Mouse (Mus musculus) forelimb bud, embryonic 11.5 days (tissue): Measurements from ENCODE around the gene Adipor1.
A peak's percentile ranks its signal among the peaks of the same experiment; 100 is the strongest.
"Not testable (repeated sequence)": the region's sequence is repeated elsewhere in the genome, so short reads cannot be mapped to it uniquely, and the experiment has no call there.

Source experiments
- DNase-seq: peaks from one replicate; pipeline ENCODE4 v3.0.0-alpha.2; 2012; ENCODE audit warnings: low read depth, low spot score

The Adipor1 gene

DNA sequence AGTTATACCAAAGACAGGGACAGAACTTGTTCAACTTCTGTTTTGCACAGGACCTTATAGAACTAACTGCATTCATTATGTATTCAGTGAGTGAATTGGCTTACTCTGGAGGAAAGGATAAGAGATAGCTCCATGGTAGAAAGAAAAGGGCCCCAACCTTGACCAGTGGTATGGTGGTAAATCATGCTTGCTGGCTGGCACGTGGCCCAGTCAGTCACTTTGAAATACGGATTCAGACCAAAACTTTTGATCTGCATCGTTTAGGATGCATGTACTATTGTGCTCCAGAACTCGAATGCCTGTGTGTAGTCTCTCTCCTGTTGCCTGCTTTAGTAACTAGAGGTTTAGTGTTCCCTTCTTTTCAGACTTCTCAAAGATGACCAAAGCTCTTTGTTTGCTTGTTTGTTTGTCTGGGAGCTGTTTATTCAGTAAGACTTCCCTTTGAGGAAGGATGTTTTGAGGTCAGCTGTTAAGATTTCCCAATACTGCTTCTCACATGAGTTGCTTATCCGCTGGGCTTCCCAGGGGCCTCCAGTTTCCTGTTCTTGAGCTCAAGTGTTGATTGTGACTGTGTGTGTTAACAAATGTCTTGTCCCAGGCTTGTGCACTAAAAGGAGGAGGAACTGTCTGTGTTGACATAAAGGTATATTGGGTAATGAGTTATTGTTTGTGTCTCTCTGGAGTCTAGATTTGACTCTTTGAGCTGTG lies 4.7 kb downstream of the Adipor1 start:
- DNase-seq: no peak

DNA sequence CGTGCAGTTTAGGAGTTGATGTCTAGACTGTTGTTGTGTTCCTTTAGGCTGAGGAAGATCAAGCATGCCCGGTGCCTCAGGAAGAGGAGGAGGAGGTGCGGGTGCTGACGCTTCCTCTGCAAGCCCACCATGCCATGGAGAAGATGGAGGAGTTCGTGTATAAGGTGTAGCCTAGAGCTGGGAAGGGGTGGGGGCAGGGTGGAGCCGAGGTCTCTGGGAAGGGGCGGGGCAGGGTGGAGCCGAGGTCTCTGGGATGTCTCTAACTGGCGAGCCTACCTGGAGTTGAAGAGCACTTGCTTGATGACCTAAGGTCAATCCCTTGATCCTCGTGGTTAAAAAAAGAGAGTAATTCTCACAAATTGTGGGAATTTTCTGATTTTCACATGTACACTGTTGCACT lies 8.7 kb downstream of the Adipor1 start:
- no peak for DNase-seq

DNA sequence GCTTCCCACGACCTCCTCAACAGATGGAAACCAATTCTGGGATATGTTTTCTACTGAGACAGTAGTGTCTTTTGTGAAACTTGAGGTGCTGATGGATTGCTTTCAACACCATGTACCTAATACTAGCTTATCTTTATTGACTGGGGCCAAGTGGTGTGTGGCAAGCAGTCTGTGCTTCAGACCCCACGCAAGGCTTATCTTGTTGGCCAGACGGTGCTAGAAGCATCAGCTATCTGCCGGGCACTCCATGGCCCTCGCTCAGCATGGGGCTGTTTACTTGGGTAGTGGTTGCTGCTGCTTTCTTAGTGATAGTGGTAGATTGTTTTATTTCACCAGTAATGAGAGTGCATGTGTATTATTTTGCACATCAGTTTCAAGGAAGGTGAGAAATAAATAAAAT lies 11.1 kb downstream of the Adipor1 start:
- DNase-seq: no peak

DNA sequence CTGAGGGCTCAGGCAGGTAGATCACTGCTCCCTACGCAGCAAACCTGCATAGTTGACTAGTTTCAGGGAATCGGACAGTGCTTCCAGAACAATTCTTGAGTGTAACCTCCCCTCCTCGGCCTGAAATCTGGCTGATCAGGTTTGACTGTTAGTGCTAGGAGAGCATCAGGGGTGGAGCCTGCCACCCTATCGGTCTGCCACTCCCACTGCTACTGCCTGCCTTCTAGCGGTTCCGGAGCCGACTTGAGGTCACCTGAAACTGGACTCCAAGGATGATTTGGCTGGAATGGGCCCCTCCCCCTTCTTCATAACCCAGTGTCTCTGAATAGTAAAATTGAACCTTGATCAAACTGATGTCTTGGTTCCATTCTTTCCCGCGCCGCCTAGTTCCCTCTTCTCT lies 17.8 kb downstream of the Adipor1 start:
- DNase-seq: no peak

DNA sequence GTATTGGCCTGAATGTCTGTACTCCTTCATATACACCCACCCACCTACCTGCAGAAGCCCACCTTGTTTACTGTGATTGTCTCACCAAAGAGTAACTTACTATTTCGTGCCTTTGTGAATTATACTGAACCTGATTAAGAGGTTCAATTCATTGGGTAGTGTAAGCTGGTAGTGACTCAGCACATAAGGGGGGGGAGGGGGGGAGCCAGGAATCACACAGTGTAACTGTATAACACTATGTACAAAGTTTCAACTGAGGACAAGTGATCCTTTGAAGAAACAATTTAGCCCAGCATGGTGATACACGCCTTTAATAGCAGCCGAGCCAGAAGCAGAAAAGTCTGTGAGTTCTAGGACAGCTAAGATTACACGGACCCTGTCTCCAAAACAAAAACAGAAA lies 18.3 kb downstream of the Adipor1 start:
- DNase-seq: no peak

DNA sequence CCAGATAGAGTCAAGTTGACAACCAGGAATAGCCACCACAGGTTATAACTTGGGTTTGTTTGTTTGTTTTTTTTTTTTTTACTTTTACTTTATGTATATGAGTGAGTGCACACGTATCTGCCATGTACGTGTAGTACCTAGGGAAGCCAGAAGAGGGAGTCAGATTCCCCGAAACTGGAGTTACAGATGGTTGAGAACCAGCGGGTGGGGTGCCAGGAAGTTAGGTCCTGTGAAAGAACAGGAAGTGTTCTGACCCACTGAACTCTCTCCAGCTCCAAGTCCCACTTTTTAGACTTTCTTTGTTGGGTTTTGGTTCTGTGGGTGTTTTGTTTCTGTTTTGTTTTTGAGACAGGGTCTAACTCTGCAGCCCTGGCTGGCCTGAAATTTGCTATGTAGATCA lies 20.2 kb downstream of the Adipor1 start:
- peak; percentile 21 for DNase-seq

DNA sequence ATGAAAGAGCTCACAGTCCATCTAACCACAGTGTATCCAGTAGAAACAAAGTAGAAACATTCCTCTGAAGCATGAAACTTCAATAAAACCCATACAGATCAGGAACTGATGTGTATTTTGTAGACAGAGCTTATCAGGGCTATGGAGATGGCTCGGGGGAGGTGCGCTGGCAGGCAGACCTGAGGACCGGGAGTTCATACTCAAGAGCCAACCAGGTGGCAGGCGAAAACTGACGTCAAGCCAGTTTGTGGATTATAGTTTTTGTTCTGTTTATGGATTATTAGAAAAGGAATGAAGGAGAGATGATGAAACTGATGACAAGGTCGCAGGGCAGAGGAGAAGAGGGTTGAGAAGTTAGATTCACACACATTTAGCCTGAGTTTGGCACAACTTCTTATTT lies 25.3 kb downstream of the Adipor1 start:
- DNase-seq: no peak

DNA sequence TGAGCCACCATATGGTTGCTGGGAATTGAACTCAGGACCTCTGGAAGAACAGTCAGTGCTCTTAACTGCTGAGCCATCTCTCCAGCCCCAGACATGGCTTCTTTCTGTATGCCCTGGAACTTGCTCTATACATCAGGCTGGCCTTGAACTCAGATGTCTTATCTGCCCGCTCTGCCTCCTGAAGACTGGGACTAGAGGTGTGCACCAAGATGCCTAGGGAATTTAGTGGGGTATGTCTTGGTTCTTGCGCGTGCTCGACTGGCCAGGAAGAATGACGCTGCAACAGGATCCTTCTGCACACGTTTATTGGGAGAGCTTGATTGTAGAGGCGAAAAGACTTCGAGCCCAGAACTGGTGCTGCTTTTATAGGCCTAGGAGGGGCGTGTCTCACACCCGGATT lies 26.6 kb downstream of the Adipor1 start:
- DNase-seq: not testable (repeated sequence)

DNA sequence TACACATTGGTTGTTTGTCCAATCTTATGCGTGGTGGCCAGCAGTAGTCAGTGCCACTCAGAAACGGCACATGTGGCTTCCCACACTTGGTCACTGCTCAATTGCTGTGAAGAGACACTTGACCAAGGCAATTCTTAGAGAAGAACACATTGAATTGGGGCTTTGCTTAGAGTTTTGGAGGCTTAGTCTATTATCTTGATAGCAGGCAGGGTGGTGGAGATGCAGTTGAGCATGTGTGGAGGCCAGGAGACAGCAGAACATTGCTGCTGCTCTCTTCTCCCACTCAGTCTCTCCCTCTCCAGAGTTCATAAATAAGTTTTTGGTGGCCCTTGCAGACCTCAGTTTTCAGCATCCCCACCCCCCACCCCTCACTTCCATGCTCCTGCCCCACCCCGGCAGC lies 27.2 kb downstream of the Adipor1 start:
- no peak for DNase-seq

DNA sequence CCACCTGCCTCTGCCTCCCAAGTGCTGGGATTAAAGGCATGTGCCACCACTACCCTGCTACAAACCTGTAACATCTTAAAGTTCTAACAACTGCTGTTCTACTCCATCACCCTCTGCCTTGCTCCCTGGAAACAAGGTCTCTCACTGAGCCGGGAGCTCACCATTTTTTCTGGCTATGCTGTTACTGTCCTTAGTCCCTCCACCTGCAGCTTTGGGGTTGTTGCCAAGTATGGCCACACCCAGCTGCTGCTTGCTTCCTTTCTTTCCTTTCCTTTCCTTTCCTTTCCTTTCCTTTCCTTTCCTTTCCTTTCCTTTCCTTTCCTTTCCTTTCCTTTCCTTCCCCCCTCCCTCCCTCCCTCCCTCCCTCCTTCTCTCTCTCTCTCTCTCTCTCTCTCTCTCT lies 28.1 kb downstream of the Adipor1 start:
- not testable (repeated sequence) for DNase-seq

DNA sequence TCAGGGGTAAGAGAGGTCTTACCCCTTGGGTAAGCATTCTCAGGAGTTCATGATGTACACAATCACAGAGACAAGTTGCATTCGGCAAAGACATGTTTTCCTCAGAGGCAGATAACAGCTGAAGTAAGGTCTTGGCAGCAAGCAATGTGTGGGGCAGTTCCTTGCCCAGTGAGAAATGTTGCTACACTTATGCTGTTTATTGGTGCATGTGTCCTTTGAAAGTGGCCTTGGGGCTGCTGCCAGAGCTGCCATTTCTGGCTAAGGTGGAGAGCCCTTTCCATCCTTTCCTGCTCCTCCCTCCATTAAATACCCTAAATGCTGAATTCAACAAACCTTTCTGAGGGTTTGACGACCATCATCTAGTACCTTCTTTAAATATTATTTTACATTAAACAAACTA lies 30.2 kb downstream of the Adipor1 start:
- DNase-seq: no peak

DNA sequence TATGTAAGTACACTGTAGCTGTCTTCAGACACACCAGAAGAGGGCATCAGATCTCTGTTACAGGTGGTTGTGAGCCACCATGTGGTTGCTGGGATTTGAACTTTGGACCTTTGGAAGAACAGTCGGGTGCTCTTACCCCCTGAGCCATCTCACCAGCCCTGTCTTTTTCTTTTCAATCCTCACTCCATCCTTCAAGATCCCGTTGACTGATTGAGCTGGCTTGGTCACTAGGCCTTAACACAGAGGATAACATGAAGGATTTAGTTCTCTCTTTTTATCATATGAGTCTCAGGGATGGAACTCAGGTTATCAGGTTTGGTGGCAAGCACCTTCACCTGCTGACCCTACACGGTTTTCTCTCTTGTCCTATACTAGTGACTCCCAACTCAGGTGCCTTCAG lies 33.4 kb downstream of the Adipor1 start:
- DNase-seq: not testable (repeated sequence)

DNA sequence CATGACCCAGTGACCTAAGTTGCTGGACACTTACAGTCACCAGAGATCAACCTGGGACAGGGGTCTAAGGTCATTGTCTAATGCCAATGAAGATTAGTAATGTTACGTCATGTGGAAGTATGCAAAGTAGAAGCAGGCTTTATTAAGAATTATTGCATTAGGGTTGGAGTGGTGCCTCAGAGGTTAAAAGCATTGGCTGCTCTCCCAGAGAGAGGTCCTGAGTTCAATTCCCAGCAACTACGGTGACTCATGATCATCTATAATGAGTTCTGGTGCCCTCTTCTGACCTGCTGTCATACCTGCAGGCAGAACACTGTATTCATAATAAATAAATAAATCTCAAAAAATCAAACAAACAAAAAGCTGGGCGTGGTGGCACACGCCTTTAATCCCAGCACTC lies 35.0 kb downstream of the Adipor1 start:
- no peak for DNase-seq

DNA sequence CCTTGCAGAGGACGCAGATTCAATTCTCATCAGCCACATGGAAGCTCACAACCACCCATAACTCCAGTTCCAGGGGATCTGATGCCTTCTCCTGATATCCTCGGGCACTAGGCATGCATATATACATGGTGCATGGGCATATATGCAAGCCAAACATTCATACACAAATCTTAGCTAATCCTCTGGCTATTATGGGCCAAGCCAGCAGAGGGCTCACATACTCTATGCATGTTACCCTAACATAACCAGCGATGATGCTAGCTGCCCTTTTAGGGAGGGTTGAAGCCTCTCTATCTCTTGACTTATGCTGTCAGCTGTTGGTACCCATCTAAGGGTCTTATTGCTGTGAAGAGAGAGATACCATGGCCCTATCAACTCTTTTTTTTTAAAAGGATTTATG lies 35.8 kb downstream of the Adipor1 start:
- DNase-seq: peak; percentile 25

DNA sequence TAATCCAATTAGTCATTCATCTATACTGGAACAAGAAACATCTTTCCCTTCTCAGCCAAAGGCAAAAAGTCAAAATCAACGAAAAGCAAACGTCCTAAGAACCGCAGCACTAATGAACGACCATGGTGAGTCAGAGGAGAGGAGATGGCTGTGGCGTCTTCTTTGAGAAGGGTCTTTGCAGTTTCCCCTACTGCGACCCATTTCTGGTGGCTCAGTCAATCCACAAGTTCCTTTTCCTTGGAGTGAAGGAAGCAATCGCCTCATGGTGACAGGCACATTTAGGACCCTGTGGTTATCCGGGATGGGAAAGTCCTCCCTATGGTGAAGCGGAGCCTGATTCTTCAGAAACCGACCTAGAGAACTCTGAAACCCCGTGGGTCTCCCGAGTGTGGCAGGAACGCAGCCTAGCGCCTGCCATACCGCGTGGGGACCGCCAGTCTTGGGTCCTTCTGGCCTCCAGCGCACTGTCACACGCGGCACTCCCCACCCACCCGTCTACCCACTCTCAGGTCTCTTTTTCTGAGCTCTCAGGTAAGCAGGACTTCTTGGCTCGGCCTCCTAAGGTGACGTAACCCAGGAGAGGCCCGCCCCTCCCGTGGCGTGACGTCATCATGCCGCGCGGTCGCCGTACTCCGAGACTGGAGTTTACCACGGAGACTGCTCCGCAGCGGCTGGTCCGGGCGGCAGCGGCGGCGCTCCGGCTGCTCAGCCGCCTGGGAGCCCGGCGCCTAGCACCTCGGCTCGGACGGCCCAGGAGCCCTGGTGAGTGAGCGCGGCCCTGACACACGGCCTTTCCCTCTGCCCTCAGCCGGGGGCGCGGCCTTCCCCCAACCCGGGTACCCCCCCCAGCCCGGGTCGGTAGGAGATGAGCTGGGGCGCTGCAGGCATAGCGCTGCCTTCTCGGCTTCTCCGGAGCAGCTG lies 40.0 kb downstream of the Adipor1 start, which contains the start of gene Klhl12:
Klhl12 (plus strand) TSS at position 628 of the 921 bp plus-strand sequence.
- peak; percentile 94 for DNase-seq

DNA sequence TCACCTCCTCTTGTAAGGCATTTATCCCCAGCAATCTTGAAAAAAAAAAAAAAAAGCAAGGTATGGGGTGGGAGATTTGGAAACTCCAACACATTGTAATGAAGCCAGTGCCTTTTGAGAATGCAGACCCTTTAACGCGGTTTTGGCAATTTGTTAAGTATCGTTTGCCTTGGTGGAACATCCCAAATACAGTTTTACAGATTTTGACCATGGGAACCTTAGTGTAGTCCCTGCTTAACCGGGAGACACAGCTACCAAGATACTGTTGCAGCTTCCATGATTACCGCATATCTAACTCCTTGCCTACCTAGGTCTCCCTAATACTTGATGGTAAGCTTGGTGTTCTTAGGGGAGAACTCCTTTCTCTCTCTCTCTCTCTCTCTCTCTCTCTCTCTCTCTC lies 40.9 kb downstream of the Adipor1 start:
- DNase-seq: no peak

DNA sequence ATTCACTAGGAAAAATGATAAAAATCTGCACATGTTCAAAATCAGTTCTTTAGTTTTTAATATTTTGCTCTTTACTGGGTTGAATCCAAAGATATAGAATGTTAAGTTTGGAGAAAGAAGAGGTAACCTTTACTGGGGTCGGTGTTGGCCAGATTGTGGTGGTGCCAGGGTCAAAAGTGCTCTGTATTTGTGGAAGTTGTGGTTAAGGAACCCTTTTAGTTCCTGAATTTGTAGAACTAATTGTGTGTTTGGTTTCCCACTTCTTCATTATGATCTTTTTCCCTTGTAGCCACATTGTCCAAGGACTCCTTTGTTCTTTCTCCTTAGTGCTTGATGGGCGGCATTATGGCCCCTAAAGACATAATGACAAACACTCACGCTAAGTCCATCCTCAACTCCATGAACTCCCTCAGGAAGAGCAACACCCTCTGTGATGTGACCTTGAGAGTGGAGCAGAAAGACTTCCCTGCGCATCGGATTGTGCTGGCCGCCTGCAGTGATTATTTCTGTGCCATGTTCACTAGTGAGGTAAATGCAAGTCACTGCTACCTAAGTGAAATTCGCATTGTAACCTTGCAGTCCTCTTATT lies 43.1 kb downstream of the Adipor1 start:
- DNase-seq: no peak

DNA sequence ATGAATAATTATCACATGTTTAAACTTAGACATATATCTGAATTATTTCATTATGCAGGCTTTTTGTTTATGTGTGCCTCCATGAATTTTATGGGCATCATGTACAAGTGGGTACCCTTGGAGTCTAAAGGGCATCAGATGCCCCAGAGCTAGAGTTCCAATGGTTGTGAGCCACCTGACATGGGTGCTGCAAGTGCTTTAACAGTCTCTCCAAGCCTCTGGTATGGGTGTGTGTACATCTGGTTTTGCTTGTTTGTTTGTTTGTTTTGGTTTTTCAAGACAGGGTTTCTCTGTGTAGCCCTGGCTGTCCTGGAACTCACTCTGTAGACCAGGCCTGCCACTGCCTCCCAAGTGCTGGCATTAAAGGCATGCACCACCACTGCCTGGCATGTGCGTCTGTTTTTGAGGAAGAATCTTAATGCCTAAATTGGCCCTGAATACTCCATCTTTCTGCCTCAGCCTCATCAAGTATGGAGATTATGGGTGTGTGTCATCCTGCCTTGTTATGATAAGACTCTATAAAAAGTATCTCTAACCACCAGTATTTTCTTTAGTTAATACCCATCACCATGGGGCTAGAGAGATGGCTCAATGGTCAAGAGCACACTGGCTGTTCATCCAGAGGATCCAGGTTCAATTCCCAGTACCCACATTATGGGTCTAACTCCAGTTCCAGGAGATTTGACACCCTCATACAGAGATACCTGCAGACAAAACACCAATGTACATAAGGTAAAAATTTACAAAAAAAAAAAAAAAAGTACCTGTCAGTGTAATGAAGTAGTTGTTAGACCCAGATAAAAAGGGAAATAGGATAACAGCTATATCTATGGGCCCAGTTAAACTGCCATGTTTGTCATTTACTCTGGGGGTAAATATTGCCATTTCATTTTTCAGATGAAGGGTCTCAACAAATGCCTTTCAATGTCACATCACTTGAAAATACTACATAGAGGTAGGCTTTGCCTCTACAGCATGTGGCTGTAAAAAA lies 45.4 kb downstream of the Adipor1 start:
- DNase-seq: no peak
